Mouse (Mus musculus): ENCODE data around the gene Cmss1. TPM values are rescaled to one million over a fixed set of nuclear protein-coding genes. Genes with fewer than 3 reads are reported as not detected.

Cmss1 gene
- polyA plus RNA-seq, 1 experiment from 2014 or later = 67.3 TPM

DNA sequence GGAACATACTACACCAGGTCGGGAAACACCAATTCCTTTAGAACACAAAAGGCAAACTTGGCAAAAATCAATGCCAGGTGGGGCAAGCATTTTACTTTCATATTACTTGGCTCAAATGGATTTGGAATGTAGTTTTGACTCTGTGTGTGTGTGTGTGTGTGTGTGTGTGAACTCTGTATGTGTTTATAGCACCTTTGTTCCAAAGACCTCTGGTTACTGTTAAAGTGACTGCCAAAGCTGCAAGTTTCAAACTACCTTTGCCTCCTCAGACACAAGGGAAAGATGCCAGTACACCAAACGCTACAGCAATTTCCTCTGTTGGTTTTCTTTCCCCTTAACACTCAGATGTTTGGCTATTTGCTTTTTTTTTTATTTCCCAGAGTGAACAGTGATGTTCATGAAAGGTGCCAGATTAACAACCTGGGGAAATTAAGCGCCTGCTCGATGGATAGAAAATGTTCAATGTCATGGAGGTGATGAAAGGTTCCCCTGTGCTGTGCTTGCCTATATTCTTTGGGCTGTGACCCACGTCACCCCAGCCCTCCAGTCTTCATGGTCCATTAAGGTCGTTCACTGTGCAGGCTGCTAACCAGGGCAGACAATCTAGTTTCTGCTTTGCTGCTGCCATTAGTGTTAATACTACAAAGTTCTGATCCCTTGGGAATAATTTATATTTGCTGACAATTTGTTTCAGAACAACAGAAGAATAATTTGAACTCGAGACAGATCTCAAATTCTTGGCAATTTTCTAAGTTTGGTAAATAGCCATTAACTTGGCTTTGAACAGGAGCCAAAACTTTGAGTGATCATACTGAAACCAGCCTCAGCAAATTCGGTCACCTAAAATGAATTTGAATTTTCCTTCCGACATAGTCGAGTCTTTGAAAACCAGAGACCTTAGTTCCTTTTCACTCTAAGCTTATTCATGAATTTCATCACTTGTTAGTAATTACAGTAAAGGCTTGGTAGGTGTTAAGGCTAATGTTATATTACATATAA, 161.3 kb downstream of the Cmss1 start:
- Histone ChIP-seq H3K36me3 (no peaks in the 10 kb centered on the region), H3K27ac (replicated peaks) (no peak overlapping the region), H3K4me3 (no peak overlapping the region), H3K27me3 (ENCODE audit: low read depth, poor library complexity, severe bottlenecking) (no peaks in the 10 kb centered on the region), H3K9me3 (replicated peaks) (peaks cover 11% of the 10 kb centered on the region; the same call in 1 of the 2 replicates), H3K4me1 (no peaks in the 10 kb centered on the region)
- no peak for DNase-seq (ENCODE audit: low spot score)
- WGBS = 85% methylated on average over 10 of the region's 10 CpGs

- Histone ChIP-seq H3K27me3 (ENCODE audit: low read depth, poor library complexity, severe bottlenecking) (no peaks in the 10 kb centered on the region), H3K4me1 (0 out of 2 replicates have a peak, but pooled peaks cover 3% of the 10 kb centered on the region)
- WGBS = 89% methylated on average over 10 of the region's 10 CpGs
These were observed 165.8 kb downstream of the Cmss1 start for GRCm38 (mm10) chr16:57440706-57441437.

DNA sequence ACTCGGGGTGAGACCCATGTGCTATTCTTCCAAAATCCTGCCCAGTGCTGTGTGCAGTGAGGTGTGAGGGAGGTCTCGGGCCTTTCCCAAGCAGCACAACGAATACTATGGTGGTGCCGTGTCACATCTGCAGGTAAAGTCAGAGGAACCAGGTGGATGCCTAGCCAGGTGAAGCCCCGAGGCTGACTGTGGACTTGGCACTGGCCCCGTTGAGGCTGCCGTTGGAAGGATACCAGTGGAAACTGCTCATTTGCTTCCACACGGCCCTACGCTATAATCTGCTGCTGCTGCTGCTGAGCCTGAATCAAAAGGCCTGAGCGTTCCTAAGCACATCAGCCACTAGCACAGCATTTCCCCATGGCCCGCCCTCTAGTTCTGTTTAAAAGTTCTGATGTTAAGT, 167.5 kb downstream of the Cmss1 start:
- no peak overlapping the region for H3K4me3 ChIP-seq
- no peaks in the 10 kb centered on the region for H3K27me3 ChIP-seq (ENCODE audit: low read depth, poor library complexity, severe bottlenecking)
- 87% methylated on average over 11 of the region's 11 CpGs for WGBS
- no peaks in the 10 kb centered on the region for H3K9me3 ChIP-seq (replicated peaks)
- H3K4me1 ChIP-seq = 0 out of 2 replicates have a peak, but pooled peaks cover 3% of the 10 kb centered on the region
- no peaks in the 10 kb centered on the region for H3K36me3 ChIP-seq
- no peak overlapping the region for H3K27ac ChIP-seq (replicated peaks)
- DNase-seq (ENCODE audit: low spot score) = no peak

More at GRCm38 (mm10) chr16:57440706-57441437, 165.8 kb downstream of the Cmss1 start:
- no peak overlapping the region for H3K4me3 ChIP-seq
- H3K36me3 ChIP-seq = no peaks in the 10 kb centered on the region
- H3K9me3 ChIP-seq (replicated peaks) = no peaks in the 10 kb centered on the region
- no peak for DNase-seq (ENCODE audit: low spot score)
- no peak overlapping the region for H3K27ac ChIP-seq (replicated peaks)

GRCm38 (mm10) chr16:57438288-57438685, 168.4 kb downstream of the Cmss1 start:
- WGBS = 88% methylated on average over 5 of the region's 5 CpGs
- H3K27me3 ChIP-seq (ENCODE audit: low read depth, poor library complexity, severe bottlenecking) = no peaks in the 10 kb centered on the region
- 0 out of 2 replicates have a peak, but pooled peaks cover 3% of the 10 kb centered on the region for H3K4me1 ChIP-seq
- no peaks in the 10 kb centered on the region for H3K9me3 ChIP-seq (replicated peaks)
- no peaks in the 10 kb centered on the region for H3K36me3 ChIP-seq
- H3K27ac ChIP-seq (replicated peaks) = no peak overlapping the region
- H3K4me3 ChIP-seq = no peak overlapping the region
- no peak for DNase-seq (ENCODE audit: low spot score)

- DNase-seq (ENCODE audit: low spot score) = no peak
- WGBS = 85% methylated on average over 11 of the region's 11 CpGs
- H3K9me3 ChIP-seq (replicated peaks) = no peaks in the 10 kb centered on the region
- 0 out of 2 replicates have a peak, but pooled peaks cover 3% of the 10 kb centered on the region for H3K4me1 ChIP-seq
- no peaks in the 10 kb centered on the region for H3K36me3 ChIP-seq
- no peak overlapping the region for H3K4me3 ChIP-seq
- H3K27ac ChIP-seq (replicated peaks) = no peak overlapping the region
- H3K27me3 ChIP-seq (ENCODE audit: low read depth, poor library complexity, severe bottlenecking) = no peaks in the 10 kb centered on the region
These were observed 169.0 kb downstream of the Cmss1 start for GRCm38 (mm10) chr16:57437523-57438287.

GRCm38 (mm10) chr16:57434640-57435039, 172.0 kb downstream of the Cmss1 start:
- Histone ChIP-seq H3K27me3 (ENCODE audit: low read depth, poor library complexity, severe bottlenecking) (no peaks in the 10 kb centered on the region), H3K9me3 (replicated peaks) (no peaks in the 10 kb centered on the region), H3K4me1 (0 out of 2 replicates have a peak, but pooled peaks cover 3% of the 10 kb centered on the region), H3K4me3 (no peak overlapping the region), H3K36me3 (no peaks in the 10 kb centered on the region), H3K27ac (replicated peaks) (no peak overlapping the region)
- 83% methylated on average over 3 of the region's 3 CpGs for WGBS
- DNase-seq (ENCODE audit: low spot score) = no peak

- Histone ChIP-seq H3K27ac (replicated peaks) (no peak overlapping the region), H3K27me3 (ENCODE audit: low read depth, poor library complexity, severe bottlenecking) (no peaks in the 10 kb centered on the region), H3K36me3 (no peaks in the 10 kb centered on the region), H3K4me1 (no peaks in the 10 kb centered on the region), H3K9me3 (replicated peaks) (no peaks in the 10 kb centered on the region), H3K4me3 (no peak overlapping the region)
- DNase-seq (ENCODE audit: low spot score) = no peak
- WGBS = 92% methylated on average over 6 of the region's 6 CpGs
These were observed 173.0 kb downstream of the Cmss1 start for GRCm38 (mm10) chr16:57433671-57434070.

DNA sequence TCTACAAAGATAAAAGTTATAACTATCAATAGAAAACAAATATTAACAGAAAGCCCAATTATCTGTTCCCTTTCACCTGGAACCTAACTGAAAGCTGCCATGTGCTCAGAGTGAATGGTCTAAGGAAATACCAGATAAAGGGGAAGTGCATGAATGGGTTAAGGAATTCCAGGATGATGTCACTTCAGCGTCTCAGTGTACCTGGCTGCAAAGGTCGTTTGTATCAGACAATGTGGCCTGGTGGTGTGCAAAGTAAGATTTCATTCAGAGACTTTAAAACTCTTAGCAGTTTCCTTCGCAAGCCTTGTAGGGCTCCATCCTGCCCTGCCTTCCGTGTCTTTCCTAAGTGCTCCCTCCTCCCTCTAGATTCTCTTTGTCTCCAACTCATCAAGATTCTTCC, 173.5 kb downstream of the Cmss1 start:
- 83% methylated on average over 4 of the region's 4 CpGs for WGBS
- H3K27ac ChIP-seq (replicated peaks) = no peak overlapping the region
- H3K9me3 ChIP-seq (replicated peaks) = no peaks in the 10 kb centered on the region

GRCm38 (mm10) chr16:57431294-57431693, 175.4 kb downstream of the Cmss1 start:
- WGBS = 90% methylated on average over 3 of the region's 3 CpGs
- Histone ChIP-seq H3K36me3 (no peaks in the 10 kb centered on the region), H3K9me3 (replicated peaks) (no peaks in the 10 kb centered on the region), H3K27me3 (ENCODE audit: low read depth, poor library complexity, severe bottlenecking) (no peaks in the 10 kb centered on the region), H3K4me1 (no peaks in the 10 kb centered on the region), H3K27ac (replicated peaks) (no peak overlapping the region), H3K4me3 (no peak overlapping the region)
- DNase-seq (ENCODE audit: low spot score) = no peak

More for the DNA sequence above, 173.5 kb downstream of the Cmss1 start:
- no peak for DNase-seq (ENCODE audit: low spot score)
- H3K4me3 ChIP-seq = no peak overlapping the region
- no peaks in the 10 kb centered on the region for H3K27me3 ChIP-seq (ENCODE audit: low read depth, poor library complexity, severe bottlenecking)
- no peaks in the 10 kb centered on the region for H3K36me3 ChIP-seq
- no peaks in the 10 kb centered on the region for H3K4me1 ChIP-seq

GRCm38 (mm10) chr16:57428977-57429376, 177.7 kb downstream of the Cmss1 start:
- H3K27me3 ChIP-seq (ENCODE audit: low read depth, poor library complexity, severe bottlenecking) = no peaks in the 10 kb centered on the region
- H3K27ac ChIP-seq (replicated peaks) = no peak overlapping the region
- WGBS = 91% methylated on average over 5 of the region's 5 CpGs
- no peaks in the 10 kb centered on the region for H3K4me1 ChIP-seq
- no peak overlapping the region for H3K4me3 ChIP-seq
- H3K36me3 ChIP-seq = no peaks in the 10 kb centered on the region
- no peak for DNase-seq (ENCODE audit: low spot score)
- no peaks in the 10 kb centered on the region for H3K9me3 ChIP-seq (replicated peaks)

DNA sequence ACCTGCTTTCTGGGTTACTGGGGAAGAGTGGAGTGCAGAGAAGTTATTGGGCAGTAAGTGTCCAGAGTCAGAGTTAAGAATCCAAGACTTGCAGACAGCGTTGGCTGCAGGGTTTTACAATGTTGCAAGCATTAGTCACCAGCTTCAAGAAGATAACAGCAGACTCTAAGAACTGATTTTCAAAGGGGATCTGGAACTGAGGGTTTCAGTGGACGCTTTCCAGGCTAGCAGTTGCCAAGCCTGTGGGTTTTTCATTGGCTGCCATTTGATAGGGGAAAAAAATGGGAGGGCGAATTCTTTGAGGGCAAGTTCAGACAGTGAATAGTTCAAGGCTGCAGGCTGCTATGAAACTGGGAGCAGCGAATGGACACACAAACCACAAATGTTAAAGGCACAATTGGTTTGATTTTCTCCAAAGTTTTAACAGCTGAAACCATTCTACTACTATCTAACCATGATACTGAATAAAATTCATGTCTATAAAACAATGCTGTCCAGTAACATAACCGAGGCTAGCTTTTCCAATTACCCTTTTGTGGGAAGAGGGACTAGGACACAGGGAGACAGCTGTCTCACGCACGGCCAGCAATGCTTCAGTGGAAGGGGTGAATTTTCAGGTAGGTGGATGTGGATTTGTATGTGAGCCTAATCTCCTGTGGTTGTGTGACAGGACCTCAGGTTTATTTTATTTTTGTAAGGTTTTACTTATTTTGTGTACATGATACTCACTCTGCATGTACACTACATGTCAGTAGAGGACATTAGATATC, 179.0 kb downstream of the Cmss1 start:
- Histone ChIP-seq H3K27ac (replicated peaks) (no peak overlapping the region), H3K36me3 (no peaks in the 10 kb centered on the region), H3K4me3 (no peak overlapping the region), H3K27me3 (ENCODE audit: low read depth, poor library complexity, severe bottlenecking) (no peaks in the 10 kb centered on the region), H3K9me3 (replicated peaks) (no peaks in the 10 kb centered on the region), H3K4me1 (peaks cover 6% of the 10 kb centered on the region)
- no peak for DNase-seq (ENCODE audit: low spot score)
- WGBS = 88% methylated on average over 7 of the region's 7 CpGs

GRCm38 (mm10) chr16:57426680-57427079, 180.0 kb downstream of the Cmss1 start:
- Histone ChIP-seq H3K4me1 (peaks cover 6% of the 10 kb centered on the region), H3K36me3 (no peaks in the 10 kb centered on the region), H3K4me3 (no peak overlapping the region), H3K27me3 (ENCODE audit: low read depth, poor library complexity, severe bottlenecking) (no peaks in the 10 kb centered on the region), H3K9me3 (replicated peaks) (no peaks in the 10 kb centered on the region), H3K27ac (replicated peaks) (no peak overlapping the region)
- no peak for DNase-seq (ENCODE audit: low spot score)
- WGBS = 85% methylated on average over 10 of the region's 10 CpGs

Data from midbrain, embryonic 10.5 days (tissue).